Mouse (Mus musculus) embryonic facial prominence, embryonic 15.5 days (tissue): Measurements from ENCODE around the gene Cul4a. TPM values are rescaled to one million over a fixed set of nuclear protein-coding genes. Genes with fewer than 3 reads are reported as not detected.

Experiments
- ATAC-seq: fragments of 200-750 bp; cut with Nextera tagmentation; 2 replicates; pipeline ENCODE4 v1.8.0; 2017; ENCODE audit warnings: low read depth, moderate TSS enrichment; ENCODE audit not compliant: insufficient number of reproducible peaks, low FRiP score, low TSS enrichment
- H3K27ac ChIP-seq: fragments of 300-500 bp; sonication (generic); replicated peaks from 2 replicates; pipeline ENCODE4 v1.5.1; 2015; ENCODE audit warnings: mild to moderate bottlenecking, inconsistent platforms
- H3K27me3 ChIP-seq: fragments of 300-500 bp; sonication (generic); 2 replicates; pipeline ENCODE4 v1.6.1; 2015; ENCODE audit warnings: inconsistent platforms
- H3K36me3 ChIP-seq: fragments of 300-500 bp; sonication (generic); 2 replicates; pipeline ENCODE4 v1.6.1; 2015; ENCODE audit warnings: mild to moderate bottlenecking, inconsistent platforms
- H3K4me1 ChIP-seq: fragments of 300-500 bp; sonication (generic); 2 replicates; pipeline ENCODE4 v1.6.1; 2015; ENCODE audit warnings: inconsistent platforms
- H3K4me2 ChIP-seq: fragments of 300-500 bp; sonication (generic); replicated peaks from 2 replicates; pipeline ENCODE4 v1.6.1; 2015; ENCODE audit warnings: mild to moderate bottlenecking, inconsistent platforms
- H3K4me3 ChIP-seq: fragments of 300-500 bp; sonication (generic); replicated peaks from 2 replicates; pipeline ENCODE4 v1.5.1; 2015; ENCODE audit warnings: mild to moderate bottlenecking, inconsistent platforms
- H3K9ac ChIP-seq: fragments of 300-500 bp; sonication (generic); 2 replicates; pipeline ENCODE4 v1.6.1; 2015; ENCODE audit warnings: inconsistent platforms
- H3K9me3 ChIP-seq: fragments of 300-500 bp; sonication (generic); replicated peaks from 2 replicates; pipeline ENCODE4 v1.6.1; 2016; ENCODE audit warnings: inconsistent platforms
- WGBS: fragments of 180-500 bp; shearing (Covaris S2); methylation state at CpG from one replicate; pipeline ENCODE4 v1.1.7; 2015; 5-methylcytosine and 5-hydroxymethylcytosine counted together
- polyA plus RNA-seq: library from polyadenylated mRNA; unstranded; fragments of >200 nt; fragmentation: Nextera tagmentation; extraction: Ambion mirVana; gene quantifications from 2 replicates; pipeline ENCODE4 v1.2.1, GENCODE M21; 2015

The Cul4a gene
- polyA plus RNA-seq, 1 experiment from 2014 or later, result 106 TPM

DNA sequence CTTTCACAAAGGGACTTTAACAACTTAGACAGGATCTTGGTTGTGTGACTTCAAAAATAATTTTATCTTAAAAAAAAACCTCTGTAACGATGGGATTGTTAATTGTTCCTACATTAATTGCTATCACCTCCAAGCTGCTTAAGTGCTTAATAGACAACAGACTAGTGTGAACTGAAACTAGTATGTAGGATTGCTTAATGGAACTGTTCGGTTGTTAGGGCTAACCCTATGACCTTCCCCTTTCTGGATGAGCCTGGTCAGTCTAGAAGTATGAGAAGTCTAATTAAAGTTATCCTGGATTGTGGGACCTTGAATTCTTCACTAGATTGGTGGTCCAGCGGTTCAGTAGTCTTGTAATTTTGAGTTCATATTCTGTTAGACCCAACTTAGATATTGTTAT, 55.3 kb downstream of the Cul4a start:
- no peak for ATAC-seq
- Histone ChIP-seq H3K4me1 (peaks cover 21% of the 10 kb centered on the region), H3K27me3 (no peaks in the 10 kb centered on the region), H3K4me2 (peak overlapping the region; percentile 89; the same call in 1 of the 2 replicates), H3K36me3 (peaks cover 1% of the 10 kb centered on the region; the same call in 1 of the 2 replicates), H3K9ac (no peak overlapping the region), H3K9me3 (no peaks in the 10 kb centered on the region), H3K27ac (no peak overlapping the region), H3K4me3 (peak overlapping the region; percentile 100)
- 78% methylated on average over 3 of the region's 3 CpGs for whole genome bisulfite sequencing

DNA sequence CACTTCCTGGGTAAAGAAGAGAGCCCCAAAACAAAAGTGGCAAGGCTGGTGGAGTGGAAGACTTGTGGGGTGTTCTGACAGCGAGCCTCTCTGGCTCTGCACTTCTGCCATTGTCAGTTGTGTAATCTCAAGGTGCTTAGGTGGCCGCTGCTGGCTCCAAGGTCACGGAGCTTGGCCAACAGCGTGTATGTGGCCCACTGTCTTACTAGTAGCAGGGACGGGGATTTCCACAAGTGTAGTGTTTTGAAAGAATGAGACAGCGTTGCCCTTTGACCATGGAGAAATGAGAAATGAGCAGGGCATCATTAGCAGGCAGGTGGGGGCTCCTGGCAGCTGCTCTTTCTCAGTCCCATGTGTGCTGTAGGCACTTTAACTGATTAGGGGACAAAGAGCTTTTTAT, 56.7 kb downstream of the Cul4a start:
- H3K27ac ChIP-seq, result no peak overlapping the region
- H3K36me3 ChIP-seq, result peaks cover 9% of the 10 kb centered on the region
- H3K4me2 ChIP-seq, result no peak overlapping the region
- H3K9ac ChIP-seq, result no peak overlapping the region
- 78% methylated on average over 6 of the region's 6 CpGs for WGBS
- peaks cover 21% of the 10 kb centered on the region for H3K4me1 ChIP-seq
- H3K4me3 ChIP-seq, result no peak overlapping the region
- ATAC-seq, result no peak
- H3K27me3 ChIP-seq, result no peaks in the 10 kb centered on the region
- H3K9me3 ChIP-seq, result no peaks in the 10 kb centered on the region

DNA sequence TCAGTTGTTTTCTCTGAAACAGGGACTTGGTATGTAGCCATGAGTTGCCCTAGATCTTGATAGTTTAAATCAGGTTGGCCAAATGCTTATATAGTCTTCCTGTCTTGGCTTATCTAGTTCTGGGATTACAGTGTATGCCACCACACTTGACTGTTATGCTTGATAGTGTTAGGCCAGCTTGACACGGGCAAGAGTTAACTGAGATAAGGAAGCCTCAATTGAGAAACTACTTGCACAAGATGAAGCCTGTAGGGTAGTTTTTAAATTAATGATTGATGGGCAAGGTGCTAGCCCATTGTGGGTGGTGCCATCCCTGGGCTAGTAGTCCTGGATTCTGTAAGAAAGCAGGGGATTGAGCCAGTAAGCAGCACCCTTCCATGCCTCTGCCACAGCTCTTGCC, 58.1 kb downstream of the Cul4a start:
- peaks cover 18% of the 10 kb centered on the region for H3K4me1 ChIP-seq
- H3K4me3 ChIP-seq, result no peak overlapping the region
- H3K4me2 ChIP-seq, result no peak overlapping the region
- 79% methylated on average over 1 of the region's 1 CpGs for WGBS
- H3K9ac ChIP-seq, result no peak overlapping the region
- H3K36me3 ChIP-seq, result peaks cover 24% of the 10 kb centered on the region
- no peak overlapping the region for H3K27ac ChIP-seq
- no peaks in the 10 kb centered on the region for H3K9me3 ChIP-seq
- no peak for ATAC-seq
- H3K27me3 ChIP-seq, result no peaks in the 10 kb centered on the region

DNA sequence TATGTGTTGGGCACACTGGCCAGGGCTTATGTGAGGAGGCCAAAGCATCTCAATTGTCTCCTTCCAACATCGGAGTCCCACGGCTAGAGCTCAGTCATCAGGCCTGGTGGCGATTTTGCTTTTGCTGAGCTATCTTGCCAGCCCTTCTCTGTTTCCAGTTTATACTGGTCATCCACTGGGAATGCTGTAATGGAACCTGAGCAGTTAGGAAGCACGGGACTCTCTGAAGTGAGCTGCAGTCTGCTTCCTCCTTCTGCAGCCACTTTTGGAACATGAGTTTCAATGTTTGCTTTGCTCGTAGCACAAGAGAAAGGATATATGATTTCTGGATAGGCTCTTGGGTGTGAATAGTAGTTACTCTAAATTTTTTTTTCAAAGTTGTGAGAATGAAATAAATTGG, 58.9 kb downstream of the Cul4a start:
- no peak overlapping the region for H3K9ac ChIP-seq
- no peaks in the 10 kb centered on the region for H3K9me3 ChIP-seq
- peaks cover 32% of the 10 kb centered on the region for H3K36me3 ChIP-seq
- no peak overlapping the region for H3K4me3 ChIP-seq
- no peaks in the 10 kb centered on the region for H3K27me3 ChIP-seq
- ATAC-seq, result no peak
- H3K4me2 ChIP-seq, result no peak overlapping the region
- H3K4me1 ChIP-seq, result peaks cover 17% of the 10 kb centered on the region
- H3K27ac ChIP-seq, result no peak overlapping the region
- WGBS, result 86% methylated on average over 5 of the region's 5 CpGs

DNA sequence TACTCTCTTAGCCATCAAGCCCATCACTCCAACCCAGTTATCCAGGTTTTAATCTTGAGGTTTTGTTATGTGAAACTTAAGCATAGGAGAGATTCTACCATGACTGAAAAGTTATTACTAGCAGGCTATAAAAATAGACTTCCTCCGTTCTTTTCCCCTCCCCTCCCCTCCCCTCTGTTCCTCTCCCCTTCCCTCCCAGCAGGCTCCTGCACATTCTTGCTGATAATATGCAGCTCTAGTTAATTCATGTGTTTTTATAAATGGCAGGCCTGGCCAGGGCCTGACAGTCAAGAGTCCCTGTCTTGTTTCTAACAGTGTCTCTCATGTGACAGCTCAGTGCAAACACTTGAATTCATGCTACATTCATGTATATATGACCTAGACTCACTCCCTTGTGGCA, 65.1 kb downstream of the Cul4a start:
- Histone ChIP-seq H3K27me3 (no peaks in the 10 kb centered on the region), H3K4me1 (no peaks in the 10 kb centered on the region), H3K4me2 (no peak overlapping the region), H3K36me3 (peaks cover 86% of the 10 kb centered on the region), H3K27ac (no peak overlapping the region), H3K9ac (no peak overlapping the region), H3K4me3 (no peak overlapping the region), H3K9me3 (no peaks in the 10 kb centered on the region)
- WGBS, result 69% methylated on average over 1 of the region's 1 CpGs
- ATAC-seq, result no peak

DNA sequence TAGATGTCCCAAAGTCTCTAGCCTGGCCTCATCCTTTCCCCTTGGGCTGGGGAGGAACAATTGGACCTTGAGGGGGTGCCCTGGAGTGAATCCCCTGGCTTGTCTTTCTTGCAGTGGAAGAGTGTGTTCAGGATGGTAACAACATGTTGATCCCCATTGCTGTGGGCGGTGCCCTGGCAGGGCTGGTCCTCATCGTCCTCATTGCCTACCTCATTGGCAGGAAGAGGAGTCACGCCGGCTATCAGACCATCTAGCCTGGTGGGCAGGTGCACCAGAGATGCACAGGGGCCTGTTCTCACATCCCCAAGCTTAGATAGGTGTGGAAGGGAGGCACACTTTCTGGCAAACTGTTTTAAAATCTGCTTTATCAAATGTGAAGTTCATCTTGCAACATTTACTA, 68.9 kb downstream of the Cul4a start:
- no peak for ATAC-seq
- Histone ChIP-seq H3K4me2 (no peak overlapping the region), H3K9ac (no peak overlapping the region), H3K27ac (no peak overlapping the region), H3K4me3 (no peak overlapping the region), H3K27me3 (no peaks in the 10 kb centered on the region), H3K9me3 (no peaks in the 10 kb centered on the region), H3K4me1 (no peaks in the 10 kb centered on the region), H3K36me3 (peaks cover 86% of the 10 kb centered on the region)
- 86% methylated on average over 4 of the region's 4 CpGs for WGBS

DNA sequence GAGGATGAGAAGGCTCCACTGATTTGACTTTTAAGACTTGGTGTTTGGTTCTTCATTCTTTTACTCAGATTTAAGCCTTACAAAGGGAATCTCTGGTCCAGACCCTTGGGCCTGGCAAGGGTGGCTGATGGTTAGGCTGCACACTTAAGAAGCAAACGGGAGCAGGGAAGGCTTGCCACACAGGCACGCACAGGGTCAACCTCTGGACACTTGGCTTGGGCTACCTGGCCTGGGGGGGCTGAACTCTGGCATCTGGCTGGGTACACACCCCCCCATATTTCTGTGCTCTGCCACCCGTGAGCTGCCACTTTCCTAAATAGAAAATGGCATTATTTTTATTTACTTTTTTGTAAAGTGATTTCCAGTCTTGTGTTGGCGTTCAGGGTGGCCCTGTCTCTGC, 69.4 kb downstream of the Cul4a start:
- no peaks in the 10 kb centered on the region for H3K9me3 ChIP-seq
- H3K27ac ChIP-seq, result no peak overlapping the region
- no peak for ATAC-seq
- H3K9ac ChIP-seq, result no peak overlapping the region
- no peak overlapping the region for H3K4me2 ChIP-seq
- H3K27me3 ChIP-seq, result no peaks in the 10 kb centered on the region
- peaks cover 81% of the 10 kb centered on the region for H3K36me3 ChIP-seq
- H3K4me3 ChIP-seq, result no peak overlapping the region
- no peaks in the 10 kb centered on the region for H3K4me1 ChIP-seq
- WGBS, result 91% methylated on average over 4 of the region's 4 CpGs

DNA sequence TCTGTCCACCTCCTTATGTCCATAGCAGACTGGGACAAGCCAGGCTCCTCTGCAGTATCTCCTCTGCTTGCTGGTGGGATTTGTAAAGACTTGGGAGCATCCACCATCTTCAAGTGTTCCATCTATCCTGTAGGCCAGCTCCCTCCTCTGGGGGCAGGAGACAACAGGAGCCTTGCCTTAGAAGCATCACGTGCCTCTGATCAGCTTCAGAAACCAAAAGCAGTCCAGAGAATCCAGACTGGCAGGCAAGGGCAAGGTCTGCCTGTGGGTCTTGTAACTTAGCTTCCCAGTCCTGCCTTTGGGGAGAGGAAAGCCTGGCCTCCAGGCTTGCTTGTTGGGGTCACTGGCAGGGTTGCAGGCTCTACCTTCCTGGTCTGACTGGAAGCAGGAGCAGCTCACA, 70.2 kb downstream of the Cul4a start:
- no peak overlapping the region for H3K27ac ChIP-seq
- 81% methylated on average over 1 of the region's 1 CpGs for WGBS
- ATAC-seq, result no peak
- H3K9ac ChIP-seq, result no peak overlapping the region
- peaks cover 75% of the 10 kb centered on the region for H3K36me3 ChIP-seq
- no peaks in the 10 kb centered on the region for H3K9me3 ChIP-seq
- no peaks in the 10 kb centered on the region for H3K27me3 ChIP-seq
- H3K4me2 ChIP-seq, result no peak overlapping the region
- no peak overlapping the region for H3K4me3 ChIP-seq
- no peaks in the 10 kb centered on the region for H3K4me1 ChIP-seq

DNA sequence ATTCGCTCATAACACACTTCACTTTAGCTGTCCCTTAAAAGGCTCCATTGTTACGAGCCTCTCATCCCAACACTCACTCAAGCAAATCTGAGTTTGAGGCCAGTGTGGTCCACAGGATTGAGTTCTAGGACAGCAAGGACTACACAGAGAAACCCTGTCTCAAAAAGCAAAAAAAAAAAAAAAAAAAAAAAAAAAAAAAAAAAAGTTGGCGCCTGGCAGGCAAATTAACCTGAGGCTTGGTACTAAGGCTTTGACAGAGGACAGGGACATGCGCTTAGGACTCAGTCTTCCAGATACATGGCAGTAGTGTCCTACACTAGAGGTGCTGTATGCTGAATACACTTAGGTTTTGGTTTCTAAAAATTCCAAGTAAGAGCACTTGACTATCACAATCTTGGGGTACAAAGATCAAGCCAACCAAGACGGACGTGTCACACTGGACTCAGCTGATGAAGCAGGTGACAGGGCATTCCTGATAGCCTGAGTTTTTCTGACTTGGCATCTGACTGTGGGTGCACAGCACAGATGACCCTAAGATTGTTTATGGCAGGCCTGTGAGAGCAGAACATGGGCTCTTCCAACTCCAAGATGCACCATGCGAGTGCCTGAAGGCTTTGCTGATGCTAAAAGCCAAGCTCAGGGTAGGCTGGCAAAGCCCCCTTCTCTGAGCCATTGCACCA, 71.9 kb downstream of the Cul4a start:
- Histone ChIP-seq H3K4me2 (no peak overlapping the region), H3K4me1 (no peaks in the 10 kb centered on the region), H3K27me3 (no peaks in the 10 kb centered on the region), H3K36me3 (peaks cover 61% of the 10 kb centered on the region), H3K9ac (no peak overlapping the region), H3K27ac (no peak overlapping the region), H3K9me3 (no peaks in the 10 kb centered on the region), H3K4me3 (no peak overlapping the region)
- ATAC-seq, result no peak
- 88% methylated on average over 7 of the region's 7 CpGs for WGBS

DNA sequence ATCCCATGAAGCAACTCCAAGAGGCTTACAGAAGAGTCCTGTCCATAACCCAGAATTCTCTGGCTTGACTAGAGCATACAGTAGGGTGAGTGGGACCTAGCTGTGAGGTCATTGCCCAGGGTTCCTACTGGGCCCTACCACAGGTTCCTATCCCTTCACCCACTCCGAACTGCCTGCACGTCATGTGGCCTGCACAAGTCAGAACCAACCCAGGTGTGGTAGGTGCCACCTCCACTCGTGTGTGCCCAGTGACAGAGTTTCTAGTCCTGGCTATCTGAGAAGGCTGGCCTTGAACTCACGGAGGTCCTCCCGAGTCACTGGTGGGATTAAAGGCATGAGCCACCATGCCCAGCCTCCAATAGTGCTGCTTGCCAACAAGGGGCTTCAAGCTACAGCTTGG, 72.7 kb downstream of the Cul4a start:
- no peaks in the 10 kb centered on the region for H3K9me3 ChIP-seq
- no peaks in the 10 kb centered on the region for H3K27me3 ChIP-seq
- H3K4me2 ChIP-seq, result no peak overlapping the region
- no peak overlapping the region for H3K27ac ChIP-seq
- no peak overlapping the region for H3K9ac ChIP-seq
- H3K4me1 ChIP-seq, result no peaks in the 10 kb centered on the region
- WGBS, result 89% methylated on average over 5 of the region's 5 CpGs
- H3K36me3 ChIP-seq, result peaks cover 53% of the 10 kb centered on the region
- H3K4me3 ChIP-seq, result no peak overlapping the region
- ATAC-seq, result no peak

DNA sequence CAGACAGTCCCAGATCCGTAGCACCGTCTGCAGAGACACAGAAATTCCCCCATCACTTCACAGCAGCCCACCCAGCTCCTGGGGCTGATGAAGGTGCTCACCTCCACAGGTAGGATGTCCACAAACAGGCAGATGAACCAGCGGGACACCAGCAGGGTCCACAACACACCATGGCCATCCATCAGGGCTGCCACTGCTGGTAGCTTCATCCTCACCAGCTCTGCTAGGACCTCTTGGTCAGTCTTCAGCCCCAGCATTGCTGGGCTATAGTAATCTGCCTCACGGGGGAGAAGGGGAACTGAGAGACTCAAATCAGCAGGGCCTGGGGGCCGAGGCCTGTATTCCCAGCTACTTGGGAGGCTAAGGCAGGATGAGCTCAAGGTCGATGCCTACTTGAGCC, 74.1 kb downstream of the Cul4a start:
- 66% methylated on average over 6 of the region's 6 CpGs for WGBS
- peaks cover 40% of the 10 kb centered on the region for H3K36me3 ChIP-seq
- H3K9ac ChIP-seq, result no peak overlapping the region

DNA sequence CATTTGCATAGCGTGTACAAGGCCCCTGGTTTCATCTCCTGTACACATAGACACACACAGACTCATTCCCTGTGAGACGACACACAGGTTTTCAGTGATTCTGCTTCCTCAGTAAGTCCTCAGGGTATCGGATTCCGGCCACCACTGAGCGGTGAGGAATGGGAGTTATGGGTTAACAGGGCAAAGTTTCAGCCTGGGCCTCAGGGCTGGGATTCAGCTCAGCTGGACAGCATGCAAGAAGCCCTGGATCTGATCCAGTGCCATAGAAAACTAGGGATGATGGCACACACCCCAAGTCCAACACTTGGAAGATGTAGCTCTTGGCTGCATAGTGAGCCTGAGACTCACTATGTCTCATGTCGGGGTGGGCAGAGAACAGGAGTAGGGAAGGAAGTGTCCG, 74.5 kb downstream of the Cul4a start:
- H3K4me2 ChIP-seq, result no peak overlapping the region
- peaks cover 37% of the 10 kb centered on the region for H3K36me3 ChIP-seq
- no peaks in the 10 kb centered on the region for H3K9me3 ChIP-seq
- no peaks in the 10 kb centered on the region for H3K27me3 ChIP-seq
- 61% methylated on average over 7 of the region's 7 CpGs for WGBS
- no peak overlapping the region for H3K27ac ChIP-seq
- H3K9ac ChIP-seq, result no peak overlapping the region; the same call in 1 of the 2 replicates
- no peak overlapping the region for H3K4me3 ChIP-seq
- no peaks in the 10 kb centered on the region for H3K4me1 ChIP-seq
- no peak for ATAC-seq

More for the DNA sequence above, 74.1 kb downstream of the Cul4a start:
- ATAC-seq, result no peak
- Histone ChIP-seq H3K9me3 (no peaks in the 10 kb centered on the region), H3K4me1 (no peaks in the 10 kb centered on the region), H3K4me3 (no peak overlapping the region), H3K27me3 (no peaks in the 10 kb centered on the region), H3K27ac (no peak overlapping the region), H3K4me2 (no peak overlapping the region)
